Mouse (Mus musculus) testis, adult 2 months (tissue): ENCODE data around the gene H3f3a. TPM values are rescaled to one million over a fixed set of nuclear protein-coding genes. Genes with fewer than 3 reads are reported as not detected.

ENCODE experiments used
- H3K27ac ChIP-seq: fragments of 200-500 bp; 2 replicates; pipeline ENCODE4 v1.5.1; 2012; ENCODE audit warnings: low read depth, low read length; ENCODE audit not compliant: control insufficient read depth, insufficient read depth
- H3K27me3 ChIP-seq: fragments of 200-500 bp; 2 replicates; pipeline ENCODE4 v1.6.1; 2012; ENCODE audit warnings: mild to moderate bottlenecking, low read length, moderate library complexity; ENCODE audit not compliant: control insufficient read depth, insufficient read depth
- H3K36me3 ChIP-seq: fragments of 200-500 bp; 2 replicates; pipeline ENCODE4 v1.6.1; 2012; ENCODE audit warnings: mild to moderate bottlenecking, low read length; ENCODE audit not compliant: control insufficient read depth, insufficient read depth
- H3K4me1 ChIP-seq: fragments of 200-500 bp; 2 replicates; pipeline ENCODE4 v1.6.1; 2012; ENCODE audit warnings: low read length; ENCODE audit not compliant: control insufficient read depth, insufficient read depth
- H3K4me3 ChIP-seq: fragments of 200-500 bp; 2 replicates; pipeline ENCODE4 v1.5.1; 2012; ENCODE audit warnings: low read depth, mild to moderate bottlenecking, low read length, moderate library complexity, mixed read lengths; ENCODE audit not compliant: control insufficient read depth
- CTCF ChIP-seq: fragments of 200-500 bp; IDR thresholded peaks from 2 replicates; pipeline ENCODE4 v1.5.1; 2012; ENCODE audit warnings: low read depth, mild to moderate bottlenecking, inconsistent platforms, low read length, moderate library complexity; ENCODE audit not compliant: control insufficient read depth, insufficient read depth, insufficient replicate concordance
- POLR2A ChIP-seq: fragments of 200-500 bp; IDR thresholded peaks from 2 replicates; pipeline ENCODE4 v1.6.1; 2012; ENCODE audit warnings: low read depth, mild to moderate bottlenecking, inconsistent platforms, low read length, moderate library complexity; ENCODE audit not compliant: control insufficient read depth
- polyA plus RNA-seq: library from polyadenylated mRNA; depleted of rRNA; stranded (reverse); fragments of >200 nt; gene quantifications from 2 replicates; pipeline ENCODE4 v1.2.3, GENCODE M21; 2012

The H3f3a gene
- polyA plus RNA-seq, 1 experiment: 538 TPM

GRCm38 (mm10) chr1:180830588-180831346 lies 17.0 kb upstream of the H3f3a start:
- H3K27ac ChIP-seq: no peak overlapping the region
- TF ChIP-seq CTCF (no peak), POLR2A (no peak)
- H3K4me1 ChIP-seq: peaks cover 3% of the 10 kb centered on the region; the same call in 1 of the 2 replicates
- H3K4me3 ChIP-seq: peak overlapping the region; percentile 89
- H3K27me3 ChIP-seq: no peaks in the 10 kb centered on the region
- H3K36me3 ChIP-seq: no peaks in the 10 kb centered on the region

DNA sequence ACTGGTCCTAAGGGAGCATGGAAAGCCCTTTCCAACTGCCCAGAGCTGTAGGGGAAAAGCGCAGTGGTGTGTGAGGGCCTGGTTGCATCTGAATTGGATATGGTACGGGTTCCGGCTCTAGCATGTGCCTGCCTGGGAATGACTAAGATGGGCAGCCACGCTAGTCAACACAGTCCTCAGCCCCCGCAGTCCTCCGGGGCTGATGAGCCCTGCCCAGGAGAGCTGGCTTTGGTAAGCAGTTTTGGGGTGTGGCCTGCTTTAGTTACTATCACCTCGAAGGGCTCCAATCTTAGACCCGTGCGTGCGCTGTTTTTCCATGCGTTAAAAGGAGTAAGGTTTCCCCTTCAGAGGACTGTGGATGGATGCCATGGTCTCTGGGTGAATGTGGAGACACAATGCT lies 16.4 kb upstream of the H3f3a start:
- Histone ChIP-seq H3K4me3 (peak overlapping the region; percentile 89), H3K36me3 (no peaks in the 10 kb centered on the region), H3K4me1 (peaks cover 3% of the 10 kb centered on the region; the same call in 1 of the 2 replicates), H3K27me3 (no peaks in the 10 kb centered on the region), H3K27ac (peak overlapping the region; percentile 47; the same call in 1 of the 2 replicates)
- TF ChIP-seq POLR2A (no peak), CTCF (no peak)

- TF ChIP-seq POLR2A (peak; percentile 70; the same call in 1 of the 2 replicates), CTCF (no peak)
- Histone ChIP-seq H3K36me3 (no peaks in the 10 kb centered on the region), H3K4me1 (peaks cover 3% of the 10 kb centered on the region; the same call in 1 of the 2 replicates), H3K4me3 (peak overlapping the region; percentile 89), H3K27me3 (no peaks in the 10 kb centered on the region), H3K27ac (peak overlapping the region; percentile 47; the same call in 1 of the 2 replicates)
Observed at GRCm38 (mm10) chr1:180829775-180830174, 16.0 kb upstream of the H3f3a start.

DNA sequence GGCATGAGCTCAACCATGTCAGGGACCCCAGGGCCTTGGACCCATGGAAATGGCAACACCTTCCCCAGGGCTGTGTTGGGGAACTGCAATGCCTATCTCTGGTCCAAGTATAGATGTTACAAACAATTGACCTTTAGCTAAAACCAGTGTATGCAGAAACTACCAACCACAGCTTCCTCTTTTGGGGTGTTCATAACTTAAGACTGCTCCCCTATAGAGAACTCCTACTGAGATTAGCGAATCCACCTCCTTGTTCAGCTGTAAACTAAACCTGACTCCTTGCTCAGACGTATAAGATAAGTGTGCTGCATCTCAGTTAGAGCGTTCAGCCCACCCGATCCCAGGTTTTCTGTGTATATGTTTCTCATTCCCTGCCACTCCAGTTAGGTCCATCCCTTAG lies 12.9 kb upstream of the H3f3a start:
- Histone ChIP-seq H3K36me3 (no peaks in the 10 kb centered on the region), H3K4me1 (peaks cover 3% of the 10 kb centered on the region; the same call in 1 of the 2 replicates)
- TF ChIP-seq CTCF (no peak), POLR2A (no peak)

GRCm38 (mm10) chr1:180824721-180825120 lies 11.0 kb upstream of the H3f3a start:
- TF ChIP-seq CTCF: no peak
- no peak for TF ChIP-seq POLR2A
- H3K4me3 ChIP-seq: no peak overlapping the region
- H3K27ac ChIP-seq: no peak overlapping the region

More for the DNA sequence above, 12.9 kb upstream of the H3f3a start:
- Histone ChIP-seq H3K27me3 (no peaks in the 10 kb centered on the region), H3K4me3 (no peak overlapping the region), H3K27ac (no peak overlapping the region)

GRCm38 (mm10) chr1:180823716-180824115 lies 10.0 kb upstream of the H3f3a start:
- TF ChIP-seq CTCF: no peak
- TF ChIP-seq POLR2A: no peak
- Histone ChIP-seq H3K4me3 (no peak overlapping the region), H3K27me3 (no peaks in the 10 kb centered on the region), H3K36me3 (no peaks in the 10 kb centered on the region), H3K4me1 (no peaks in the 10 kb centered on the region), H3K27ac (no peak overlapping the region)

More at GRCm38 (mm10) chr1:180824721-180825120, 11.0 kb upstream of the H3f3a start:
- no peaks in the 10 kb centered on the region for H3K27me3 ChIP-seq
- no peaks in the 10 kb centered on the region for H3K36me3 ChIP-seq
- H3K4me1 ChIP-seq: peaks cover 2% of the 10 kb centered on the region; the same call in 1 of the 2 replicates

DNA sequence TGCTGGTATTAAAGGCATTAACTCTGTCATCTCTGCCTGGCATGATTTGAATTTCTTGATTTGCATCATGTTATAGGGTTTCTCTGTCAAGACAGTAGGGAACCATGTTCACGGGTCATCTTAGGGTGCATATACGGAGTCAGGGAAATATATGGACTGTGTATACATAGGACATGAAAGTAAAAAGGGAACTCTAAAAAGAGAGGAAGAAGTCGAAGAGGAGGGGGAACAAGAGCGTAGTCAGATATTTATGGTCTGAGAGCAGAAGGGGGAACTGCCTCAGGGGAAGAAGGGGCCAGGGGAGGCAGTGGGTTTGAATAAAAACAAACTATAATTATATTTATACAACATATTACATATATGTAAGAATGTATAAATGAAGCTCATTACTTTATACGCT lies 8.5 kb upstream of the H3f3a start:
- no peak overlapping the region for H3K4me3 ChIP-seq

More for the DNA sequence above, 8.5 kb upstream of the H3f3a start:
- Histone ChIP-seq H3K27ac (no peak overlapping the region), H3K4me1 (no peaks in the 10 kb centered on the region), H3K36me3 (no peaks in the 10 kb centered on the region), H3K27me3 (no peaks in the 10 kb centered on the region)
- TF ChIP-seq POLR2A: no peak
- no peak for TF ChIP-seq CTCF
